Mouse (Mus musculus) mouse trophoblast stem cell (cell line): ENCODE measurements around the gene Rnf2.
"Not testable (repeated sequence)": the region's sequence is repeated elsewhere in the genome, so short reads cannot be mapped to it uniquely, and the experiment has no call there.

Experiments used
- in situ Hi-C, 2 experiments: fragments of 300-500 bp; cut with MseI, MboI; formaldehyde crosslinking; loops; 2 replicates in 1 of 2; 3 replicates in 1 of 2; pipeline ENCODE4 v1.15.1; 2025

Gene Rnf2

DNA sequence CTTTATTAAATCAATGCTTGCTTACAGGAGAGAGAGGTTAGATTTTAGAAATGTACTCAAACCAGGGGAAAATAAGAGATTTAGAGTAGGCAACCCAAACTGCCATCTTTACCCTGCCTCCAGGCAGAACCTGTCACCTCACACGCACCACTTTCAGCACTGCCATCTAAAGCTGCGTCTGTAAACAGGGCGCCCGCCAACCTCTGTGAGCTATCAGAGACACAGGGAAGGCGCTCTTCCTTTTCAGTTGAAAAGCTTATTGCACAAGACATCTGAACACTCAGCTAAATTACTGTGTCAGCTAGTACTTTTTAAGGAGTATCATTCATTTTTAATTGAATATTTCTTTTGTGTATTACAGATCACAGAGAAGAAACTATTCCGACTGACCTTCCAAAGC, 10.9 kb downstream of the Rnf2 start:
- in situ Hi-C loops, result loop anchor here (10.0 kb wide), 1 partner anchor 215 kb away; no protein-coding TSS in a partner anchor

GRCm38 (mm10) chr1:151484754-151485153, 16.0 kb downstream of the Rnf2 start:
- in situ Hi-C loops, result no loop called here

- in situ Hi-C loops, result no loop called here
Observed at GRCm38 (mm10) chr1:151483568-151483967, 17.2 kb downstream of the Rnf2 start.

GRCm38 (mm10) chr1:151482497-151482896, 18.3 kb downstream of the Rnf2 start:
- in situ Hi-C loops, result no loop called here

DNA sequence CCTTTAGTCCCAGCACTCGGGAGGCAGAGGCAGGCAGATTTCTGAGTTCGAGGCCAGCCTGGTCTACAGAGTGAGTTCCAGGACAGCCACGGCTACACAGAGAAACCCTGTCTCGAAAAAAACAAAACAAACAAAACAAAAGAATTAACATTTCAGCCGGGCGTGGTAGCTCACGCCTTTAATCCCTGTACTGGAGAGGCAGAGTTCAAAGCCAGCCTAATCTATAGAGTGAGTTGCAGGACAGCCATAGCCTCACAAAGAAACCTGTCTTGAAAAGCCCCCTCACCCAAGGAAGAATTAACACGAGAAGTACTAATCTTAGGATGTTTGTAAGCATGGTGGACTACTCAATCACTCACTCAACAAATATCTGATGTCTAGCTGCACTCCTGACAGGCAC, 28.4 kb downstream of the Rnf2 start:
- in situ Hi-C loops, result not testable (repeated sequence)

- in situ Hi-C loops, result no loop called here
Observed at GRCm38 (mm10) chr1:151471429-151471828, 29.3 kb downstream of the Rnf2 start.

DNA sequence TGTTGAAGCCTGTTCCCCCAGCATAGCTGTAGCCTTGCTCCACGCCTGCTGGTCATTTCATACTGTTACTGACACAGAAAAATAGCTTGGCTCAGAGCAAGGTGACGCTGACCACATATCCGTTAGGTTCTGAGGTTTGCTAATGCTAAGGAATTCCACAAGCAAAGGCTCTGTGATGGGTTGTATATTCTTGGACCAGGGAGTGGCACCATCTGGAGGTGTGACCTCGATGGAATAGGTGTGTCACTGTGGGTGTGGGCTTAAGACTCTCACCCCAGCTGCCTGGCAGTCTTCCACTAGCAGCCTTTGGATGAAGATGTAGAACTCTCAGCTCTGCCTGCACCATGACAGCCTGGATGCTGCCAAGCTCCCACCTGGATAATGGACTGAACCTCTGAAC, 34.2 kb downstream of the Rnf2 start:
- in situ Hi-C loops, result no loop called here

DNA sequence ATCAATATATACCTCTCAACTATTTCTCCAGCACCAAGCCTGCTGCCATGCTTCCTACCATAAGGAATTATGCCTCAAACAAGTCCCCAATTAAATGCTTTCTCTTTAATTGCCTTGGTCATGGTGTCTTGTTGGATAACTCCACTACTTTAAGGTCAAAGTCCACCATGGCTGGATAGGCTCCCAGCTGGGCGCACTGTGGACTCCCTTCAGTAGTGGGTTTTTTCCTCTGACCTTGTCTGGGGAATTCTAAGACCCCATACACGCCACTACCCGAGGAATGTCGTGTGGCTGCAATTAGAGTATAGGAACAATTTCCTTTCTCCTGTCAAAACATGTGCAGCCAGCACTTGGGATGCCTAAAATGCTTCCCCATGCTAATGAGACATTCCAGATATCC, 35.8 kb downstream of the Rnf2 start:
- in situ Hi-C loops, result no loop called here

DNA sequence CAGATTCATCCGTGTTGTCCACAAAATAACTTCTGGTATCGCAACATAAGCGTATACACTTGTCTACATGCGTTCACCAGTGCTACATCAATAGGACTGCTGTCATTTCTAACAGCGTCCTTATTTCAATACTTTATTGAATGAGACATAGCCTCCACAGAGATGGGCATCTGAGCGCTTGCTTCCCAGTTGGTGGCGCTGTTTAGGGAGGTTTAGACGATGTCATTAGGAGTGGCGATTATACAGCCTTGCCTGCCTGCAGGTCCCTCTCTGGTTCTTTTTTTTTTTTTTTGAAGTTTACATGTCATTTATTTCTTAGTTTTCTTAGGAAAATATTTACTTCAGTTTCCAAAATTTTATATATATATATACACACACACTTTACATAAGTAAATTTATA, 39.5 kb downstream of the Rnf2 start:
- in situ Hi-C loops, result no loop called here

DNA sequence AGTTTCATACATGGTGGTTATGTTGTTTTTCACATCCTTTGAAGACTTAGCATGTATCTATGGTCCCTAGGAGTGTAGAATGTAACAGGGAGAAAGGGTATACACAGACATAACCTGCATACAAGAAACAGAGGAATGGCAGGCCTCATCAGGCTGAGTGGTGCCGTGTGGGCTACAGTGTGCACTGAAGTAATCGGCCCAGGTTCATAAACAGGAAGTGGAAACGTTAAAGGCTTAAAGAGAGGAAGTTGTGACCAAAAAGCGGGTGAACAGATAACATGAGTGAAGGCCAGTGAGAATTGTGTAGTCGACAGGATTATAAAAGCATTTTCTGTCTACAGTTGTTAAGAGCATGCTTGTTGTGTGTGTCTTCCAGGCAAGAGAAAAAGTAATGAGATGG, 43.7 kb downstream of the Rnf2 start:
- in situ Hi-C loops, result no loop called here

GRCm38 (mm10) chr1:151451946-151452345, 48.8 kb downstream of the Rnf2 start:
- in situ Hi-C loops, result no loop called here

- in situ Hi-C loops, result no loop called here
Observed at GRCm38 (mm10) chr1:151450851-151451250, 49.9 kb downstream of the Rnf2 start.

DNA sequence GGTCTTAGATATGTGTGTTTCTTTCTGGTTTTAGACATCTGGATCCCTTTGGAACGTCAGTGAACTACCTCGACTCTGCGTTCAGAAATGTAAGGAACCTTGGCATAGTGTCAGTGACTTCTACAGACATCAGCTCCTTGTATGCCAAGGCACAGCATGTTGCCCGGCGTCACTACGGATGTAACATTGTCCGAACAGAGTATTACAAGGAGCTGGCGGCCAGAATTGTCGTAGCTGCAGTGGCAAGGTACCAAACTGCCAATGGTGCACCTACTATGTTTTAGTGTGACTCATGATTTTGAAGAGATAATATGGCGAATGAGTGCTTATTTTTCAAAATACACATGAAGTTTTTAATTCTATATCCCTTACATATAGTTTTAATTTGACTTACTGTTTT, 50.9 kb downstream of the Rnf2 start:
- in situ Hi-C loops, result no loop called here

DNA sequence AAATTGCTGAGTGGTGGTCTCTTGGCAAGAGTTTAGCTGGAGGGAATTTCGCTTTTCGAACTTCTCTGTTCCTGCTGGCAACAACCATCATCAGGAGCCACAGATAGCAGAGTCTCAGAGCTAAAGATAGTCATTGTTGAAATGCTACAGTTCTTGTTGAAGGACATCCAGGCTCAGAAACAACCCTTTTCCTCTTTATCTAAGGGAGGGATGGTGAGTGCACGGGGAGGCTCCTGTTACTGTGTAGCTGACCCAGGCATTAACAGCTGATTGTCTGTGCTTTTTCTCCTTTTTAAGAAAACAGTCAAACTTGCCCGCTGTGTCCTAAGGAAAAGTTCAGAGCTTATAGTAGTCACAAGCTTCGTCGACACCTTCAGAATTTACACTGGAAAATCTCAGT, 65.3 kb downstream of the Rnf2 start:
- in situ Hi-C loops, result no loop called here

DNA sequence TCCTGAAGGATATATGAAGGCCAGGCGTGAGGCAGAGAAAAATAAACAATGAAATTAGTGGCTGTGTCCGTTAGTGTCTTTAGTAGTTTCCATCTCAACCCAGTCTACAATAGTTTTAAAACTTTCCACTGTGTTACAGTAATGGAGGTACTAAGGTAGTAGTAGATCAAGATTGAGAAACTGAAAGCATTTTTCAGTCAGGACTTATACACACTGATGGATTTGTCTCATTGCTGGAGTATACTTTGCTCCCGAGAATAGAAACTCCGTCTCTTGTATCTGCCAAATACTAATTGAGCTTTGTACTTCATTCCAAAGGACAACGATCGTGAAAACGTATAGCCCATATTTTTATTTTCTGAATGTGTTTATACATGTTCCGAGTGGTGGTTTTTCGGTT, 71.4 kb downstream of the Rnf2 start:
- in situ Hi-C loops, result no loop called here

- in situ Hi-C loops, result no loop called here
Observed at GRCm38 (mm10) chr1:151428263-151429221, 72.2 kb downstream of the Rnf2 start, which contains the start of the genes Swt1 and Trmt1l. Swt1 (minus strand) TSS chr1:151428455. Trmt1l (plus strand) TSS chr1:151428542.

- in situ Hi-C loops, result no loop called here
Observed at GRCm38 (mm10) chr1:151427888-151428262, 72.9 kb downstream of the Rnf2 start.

DNA sequence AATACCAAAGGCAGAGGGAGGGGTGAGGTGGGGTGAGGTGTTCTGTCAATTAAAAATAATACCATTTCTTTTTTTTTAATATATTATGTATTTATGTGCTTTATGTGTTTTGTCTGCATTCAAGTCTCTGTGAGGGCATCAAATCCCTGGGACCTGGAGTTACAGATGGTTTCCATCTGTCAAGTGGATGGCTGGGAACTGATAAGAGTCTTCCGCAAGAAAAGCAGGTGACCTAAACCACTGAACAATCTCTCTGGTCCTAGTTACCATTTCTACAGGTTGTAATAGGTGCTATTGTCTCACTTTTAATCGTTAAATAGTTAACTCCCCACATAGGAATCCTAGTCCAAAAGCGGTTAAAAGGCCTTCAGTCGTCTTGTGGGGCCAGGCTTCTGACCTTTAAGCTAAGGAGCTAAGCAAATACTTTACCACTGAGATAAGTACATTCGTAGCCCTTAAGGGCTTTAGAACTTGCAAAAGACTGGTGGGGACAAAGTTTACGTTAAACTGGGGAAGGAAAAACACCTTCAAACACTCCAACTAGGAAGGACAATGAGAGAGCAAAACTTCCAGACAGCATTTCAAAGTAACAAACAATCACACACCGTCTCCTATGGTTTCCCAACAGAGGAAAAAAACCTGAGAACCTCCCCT, 73.7 kb downstream of the Rnf2 start:
- in situ Hi-C loops, result no loop called here

DNA sequence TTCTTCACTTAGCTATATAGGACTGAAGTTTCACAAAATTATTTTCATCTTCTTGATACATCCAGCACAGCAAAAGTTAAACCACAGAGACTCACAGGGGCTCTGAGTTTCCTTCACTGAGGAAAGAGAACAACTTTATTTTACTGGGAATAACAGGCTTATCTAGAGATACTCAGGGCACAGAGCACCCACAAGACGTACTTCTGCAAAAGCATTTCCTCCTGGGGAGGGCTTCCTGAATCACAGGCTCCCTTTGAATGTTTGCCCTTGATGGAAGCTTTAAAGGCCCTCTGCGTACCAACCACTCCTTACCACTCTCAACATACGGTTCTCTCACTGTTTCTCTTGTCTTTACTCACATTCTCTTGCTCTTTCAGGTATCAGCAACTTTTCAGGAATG, 78.6 kb downstream of the Rnf2 start:
- in situ Hi-C loops, result no loop called here

DNA sequence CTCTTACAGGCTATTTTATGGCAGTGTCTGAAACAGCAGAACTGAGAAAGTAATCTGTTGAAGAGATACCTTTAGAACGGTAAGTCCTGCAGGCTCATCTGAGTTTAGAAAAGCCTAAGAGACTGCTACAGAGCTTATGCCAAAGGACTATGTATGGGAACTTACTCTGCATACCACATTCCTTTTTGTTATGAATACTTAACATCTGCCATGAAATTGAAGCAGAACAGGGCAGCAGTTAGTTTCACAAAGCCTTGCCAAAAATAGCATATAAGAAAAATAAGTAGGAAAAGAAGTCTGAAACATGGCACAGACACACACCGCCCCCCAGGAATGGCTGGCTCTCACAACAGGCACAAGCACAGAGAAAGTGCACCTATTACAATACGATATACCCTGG, 90.9 kb downstream of the Rnf2 start:
- in situ Hi-C loops, result no loop called here
